Mouse (Mus musculus) activated CD4-positive, CD25-positive, alpha-beta regulatory T cell, adult 4 months (primary cell): ENCODE measurements around the gene Mesd. TPM values are rescaled to one million over a fixed set of nuclear protein-coding genes. Genes with fewer than 3 reads are reported as not detected.
"Not testable (repeated sequence)": the region's sequence is repeated elsewhere in the genome, so short reads cannot be mapped to it uniquely, and the experiment has no call there.

Source experiments
- ATAC-seq: one replicate; pipeline ENCODE4 v1.8.0; 2017
- polyA plus RNA-seq, 2 experiments: library from polyadenylated mRNA; unstranded; fragments of 100-300 nt; shearing (Covaris generic); gene quantifications; one replicate each; pipeline ENCODE4 v1.2.1; 2017

The Mesd gene
- polyA plus RNA-seq, 2 experiments from 2014 or later, result 31.8 to 38.0 TPM

GRCm38 (mm10) chr7:83878676-83879448 is 5.4 kb upstream of the Mesd start:
- ATAC-seq, result no peak

DNA sequence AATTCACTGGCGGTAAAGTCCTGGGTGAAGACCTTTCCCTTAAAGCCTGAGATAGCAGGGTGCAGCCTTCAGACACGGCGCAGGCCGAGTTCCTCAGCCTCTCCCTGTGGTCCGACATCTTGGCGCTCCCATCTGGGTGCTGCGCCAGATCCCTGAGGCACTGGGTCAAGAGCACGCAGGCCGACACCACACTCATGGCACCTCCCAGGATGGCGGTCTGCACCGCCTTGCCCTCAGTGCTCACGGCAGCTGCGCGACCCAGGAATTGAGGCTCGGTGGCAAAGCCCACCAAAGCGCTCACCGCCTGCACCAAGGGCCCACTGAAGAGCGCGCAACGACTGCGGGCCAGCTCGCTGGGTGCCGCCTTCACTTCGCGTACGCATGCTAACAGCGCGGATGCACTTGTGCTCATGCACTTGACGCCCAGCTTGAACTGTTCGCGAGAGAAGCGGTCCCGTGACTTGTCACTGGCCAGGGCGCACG is 2.1 kb upstream of the Mesd start:
- no peak for ATAC-seq

GRCm38 (mm10) chr7:83882633-83883275 is 1.5 kb upstream of the Mesd start:
- ATAC-seq, result no peak

- ATAC-seq, result peak; percentile 26
Observed at GRCm38 (mm10) chr7:83883276-83884020, 818 bp upstream of the Mesd start.

- no peak for ATAC-seq
Observed at GRCm38 (mm10) chr7:83884921-83885532, 761 bp downstream of the Mesd start.

GRCm38 (mm10) chr7:83885835-83886234 is 1.6 kb downstream of the Mesd start:
- ATAC-seq, result no peak

DNA sequence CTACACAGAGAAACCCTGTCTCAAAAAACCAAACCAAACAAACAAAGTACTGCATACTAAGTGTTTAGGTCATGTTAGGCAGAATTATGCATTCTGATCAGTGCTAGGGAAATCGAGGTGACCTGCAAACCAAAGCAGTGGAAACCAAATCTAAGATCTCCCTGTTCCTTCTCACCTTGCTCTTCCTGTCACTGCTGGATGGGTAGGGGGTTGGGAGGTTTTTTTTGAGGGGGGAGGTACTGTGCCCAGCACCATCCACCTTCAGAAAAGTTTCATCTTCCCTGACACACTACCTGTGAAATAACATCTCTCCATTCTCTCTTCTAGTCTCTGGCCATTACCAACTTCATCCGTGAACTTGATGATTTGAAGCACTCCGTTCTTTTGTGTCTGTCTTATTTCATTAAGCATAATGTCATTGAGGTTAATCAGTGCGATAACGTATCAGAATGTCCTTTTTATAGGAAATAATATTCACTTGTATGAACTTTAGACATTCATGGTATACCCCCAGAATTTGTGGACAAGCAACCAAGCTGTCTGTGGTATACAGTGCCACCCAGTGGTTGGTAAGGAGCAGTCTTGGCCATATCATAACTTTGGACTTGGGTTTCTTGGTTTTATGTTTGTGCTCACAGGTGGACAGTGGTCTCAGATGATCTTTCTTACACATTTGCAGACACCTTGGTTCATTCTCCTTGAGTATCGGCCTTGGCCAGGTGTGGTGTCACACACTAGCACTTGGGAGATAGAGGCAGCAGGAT is 2.3 kb downstream of the Mesd start:
- ATAC-seq, result no peak

DNA sequence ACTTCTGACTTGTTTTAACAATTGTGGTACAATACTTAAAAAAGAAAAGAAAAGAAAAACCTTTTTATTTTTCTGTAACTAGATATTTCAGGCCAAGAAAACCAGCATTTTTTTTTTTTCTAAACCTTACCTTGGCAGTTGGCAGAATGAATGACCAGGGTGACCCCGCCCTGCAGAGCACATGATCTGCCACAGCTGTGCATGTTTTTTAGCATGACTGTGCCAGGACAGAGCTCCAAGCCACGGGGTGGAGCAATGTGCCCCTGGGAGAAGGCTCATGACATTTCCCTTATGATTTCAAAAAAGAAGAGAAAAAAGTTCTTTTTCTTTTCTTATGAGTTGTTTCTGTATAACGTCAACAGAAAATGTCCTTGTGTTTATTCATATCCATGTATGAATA is 5.1 kb downstream of the Mesd start:
- no peak for ATAC-seq

GRCm38 (mm10) chr7:83889946-83890345 is 5.7 kb downstream of the Mesd start:
- not testable (repeated sequence) for ATAC-seq

- ATAC-seq, result peak; percentile 94
Observed at GRCm38 (mm10) chr7:83891433-83892332, 7.4 kb downstream of the Mesd start.

DNA sequence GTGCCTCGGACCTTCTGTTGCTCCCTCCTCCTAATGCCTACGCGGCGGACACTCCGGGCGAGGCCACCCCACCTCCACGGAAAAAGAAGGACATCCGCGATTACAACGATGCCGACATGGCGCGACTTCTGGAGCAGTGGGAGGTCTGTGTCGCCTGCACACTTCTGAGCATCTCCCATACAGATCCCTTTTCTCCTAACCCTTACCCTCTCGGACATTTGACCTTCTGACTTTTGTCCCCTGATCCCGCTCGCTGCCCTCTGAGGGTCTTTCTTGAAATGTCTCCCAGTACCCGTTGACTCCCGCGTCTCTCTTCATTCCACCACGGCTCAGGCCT is 8.0 kb downstream of the Mesd start:
- ATAC-seq, result peak; percentile 3

GRCm38 (mm10) chr7:83894348-83894747 is 10.1 kb downstream of the Mesd start:
- no peak for ATAC-seq

GRCm38 (mm10) chr7:83896077-83896740 is 11.9 kb downstream of the Mesd start:
- ATAC-seq, result no peak

- ATAC-seq, result no peak
Observed at GRCm38 (mm10) chr7:83898267-83898666, 14.0 kb downstream of the Mesd start.

- ATAC-seq, result no peak
Observed at GRCm38 (mm10) chr7:83900519-83900918, 16.3 kb downstream of the Mesd start.

DNA sequence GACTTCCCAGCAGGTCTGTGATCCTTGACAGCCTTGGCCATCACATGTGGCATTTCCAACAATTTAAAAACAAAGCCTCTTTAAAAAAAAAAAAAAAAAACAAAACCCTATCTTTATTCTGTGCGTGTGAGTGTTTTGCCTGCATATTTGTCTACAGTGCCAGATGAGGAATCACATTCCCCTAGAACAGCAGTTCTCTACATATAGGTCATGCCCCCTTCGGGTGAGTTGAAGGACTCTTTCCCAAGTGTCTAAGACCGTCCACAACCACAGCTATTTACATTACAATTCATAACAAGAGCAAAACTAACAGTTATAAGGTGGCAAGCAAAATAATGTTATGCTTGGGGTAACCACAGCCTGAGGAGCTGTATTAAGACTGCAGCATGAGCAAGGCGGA is 17.2 kb downstream of the Mesd start:
- ATAC-seq, result no peak

GRCm38 (mm10) chr7:83902296-83903145 is 18.3 kb downstream of the Mesd start:
- no peak for ATAC-seq

GRCm38 (mm10) chr7:83904831-83905230 is 20.6 kb downstream of the Mesd start:
- no peak for ATAC-seq

DNA sequence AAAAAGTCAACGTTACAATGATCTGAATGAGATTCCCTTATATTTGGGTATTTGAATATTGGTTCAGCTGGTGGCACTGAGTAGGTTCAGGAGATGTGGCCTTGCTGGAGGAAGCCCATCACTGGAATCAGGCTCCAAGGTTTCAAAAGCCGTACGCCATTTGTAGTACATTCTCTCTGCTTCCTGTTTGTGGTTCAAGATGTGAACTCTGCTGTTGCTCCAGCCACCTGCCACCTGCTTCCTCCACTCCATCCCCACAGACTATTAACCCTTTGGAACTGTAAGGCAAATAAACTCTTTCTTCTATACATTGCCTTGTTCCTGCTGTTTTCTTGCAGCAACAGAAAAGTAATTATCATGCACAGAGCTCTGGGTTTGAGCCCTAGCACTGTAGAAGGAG is 27.6 kb downstream of the Mesd start:
- ATAC-seq, result no peak
